Mouse (Mus musculus) lung, embryonic 14.5 days (tissue): ENCODE results near the gene Lrp2. TPM values are rescaled to one million over a fixed set of nuclear protein-coding genes. Genes with fewer than 3 reads are reported as not detected.

Experiments used
- ATAC-seq: fragments of 200-750 bp; cut with Nextera tagmentation; 2 replicates; pipeline ENCODE4 v1.8.0; 2017; ENCODE audit warnings: mild to moderate bottlenecking, moderate TSS enrichment, moderate library complexity; ENCODE audit not compliant: insufficient read depth
- DNase-seq: peaks from one replicate; pipeline ENCODE4 v3.0.0-alpha.2; 2015
- H3K27ac ChIP-seq: fragments of 300-500 bp; sonication (generic); 2 replicates; pipeline ENCODE4 v1.5.1; 2014; ENCODE audit warnings: low read depth, mild to moderate bottlenecking, moderate library complexity
- H3K27me3 ChIP-seq: fragments of 300-500 bp; sonication (generic); 2 replicates; pipeline ENCODE4 v1.6.1; 2014; ENCODE audit warnings: low read length, control low read depth; ENCODE audit not compliant: insufficient read depth
- H3K36me3 ChIP-seq: fragments of 300-500 bp; sonication (generic); 2 replicates; pipeline ENCODE4 v1.6.1; 2014; ENCODE audit warnings: control low read depth; ENCODE audit not compliant: insufficient read depth
- H3K4me1 ChIP-seq: fragments of 300-500 bp; sonication (generic); 2 replicates; pipeline ENCODE4 v1.6.1; 2014; ENCODE audit warnings: antibody characterized with exemption, control low read depth; ENCODE audit not compliant: insufficient read depth
- H3K4me2 ChIP-seq: fragments of 300-500 bp; sonication (generic); 2 replicates; pipeline ENCODE4 v1.6.1; 2014; ENCODE audit warnings: mild to moderate bottlenecking
- H3K4me3 ChIP-seq: fragments of 300-500 bp; sonication (generic); 2 replicates; pipeline ENCODE4 v1.5.1; 2014; ENCODE audit warnings: low read depth, low read length
- H3K9ac ChIP-seq: fragments of 300-500 bp; sonication (generic); 2 replicates; pipeline ENCODE4 v1.6.1; 2014
- H3K9me3 ChIP-seq: fragments of 300-500 bp; sonication (generic); 2 replicates; pipeline ENCODE4 v1.6.1; 2016; ENCODE audit warnings: low read depth, low read length, control low read depth
- CTCF ChIP-seq: IDR thresholded peaks from 2 replicates; pipeline ENCODE4 v1.5.1; 2016; ENCODE audit warnings: antibody characterized with exemption, low read depth
- WGBS: fragments of 180-500 bp; shearing (Covaris S2); extraction: QIAGEN DNeasy Blood & Tissue Kit; methylation state at CpG from one replicate; pipeline ENCODE4 v1.1.7; 2014; 5-methylcytosine and 5-hydroxymethylcytosine counted together
- polyA plus RNA-seq: library from polyadenylated mRNA; unstranded; fragments of >200 nt; fragmentation: Nextera tagmentation; extraction: Ambion mirVana; gene quantifications from 2 replicates; pipeline ENCODE4 v1.2.1, GENCODE M21; 2014

Lrp2 gene
- polyA plus RNA-seq, 1 experiment from 2014 or later, result 1.1 TPM

DNA sequence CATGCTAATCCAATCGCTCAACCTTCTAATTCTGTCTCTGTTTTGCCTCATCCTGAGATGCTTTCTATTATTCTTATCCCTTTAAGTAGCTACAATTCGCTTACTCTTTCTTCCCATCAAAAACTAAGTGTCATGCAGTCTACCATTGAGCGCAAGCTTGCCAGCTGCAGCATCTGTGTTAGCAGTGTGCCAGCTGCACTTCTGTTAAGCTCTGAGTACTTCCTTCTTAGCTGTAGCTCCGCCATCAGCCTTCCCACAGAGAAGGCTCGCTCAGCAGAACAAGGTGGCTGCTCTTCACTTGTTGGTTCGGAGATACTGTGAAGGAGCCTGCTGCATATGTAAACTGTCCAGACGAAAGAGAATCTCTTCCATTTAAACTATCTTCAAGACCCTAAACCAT is 183.6 kb downstream of the Lrp2 start:
- H3K36me3 ChIP-seq, result no peaks in the 10 kb centered on the region
- WGBS, result 79% methylated on average over 7 of the region's 7 CpGs
- no peaks in the 10 kb centered on the region for H3K4me1 ChIP-seq
- no peak overlapping the region for H3K4me3 ChIP-seq
- H3K4me2 ChIP-seq, result no peak overlapping the region
- ATAC-seq (no peak), DNase-seq (no peak)
- H3K27me3 ChIP-seq, result no peaks in the 10 kb centered on the region
- no peak for TF ChIP-seq CTCF
- H3K9ac ChIP-seq, result no peak overlapping the region
- H3K9me3 ChIP-seq, result no peaks in the 10 kb centered on the region
- no peak overlapping the region for H3K27ac ChIP-seq

DNA sequence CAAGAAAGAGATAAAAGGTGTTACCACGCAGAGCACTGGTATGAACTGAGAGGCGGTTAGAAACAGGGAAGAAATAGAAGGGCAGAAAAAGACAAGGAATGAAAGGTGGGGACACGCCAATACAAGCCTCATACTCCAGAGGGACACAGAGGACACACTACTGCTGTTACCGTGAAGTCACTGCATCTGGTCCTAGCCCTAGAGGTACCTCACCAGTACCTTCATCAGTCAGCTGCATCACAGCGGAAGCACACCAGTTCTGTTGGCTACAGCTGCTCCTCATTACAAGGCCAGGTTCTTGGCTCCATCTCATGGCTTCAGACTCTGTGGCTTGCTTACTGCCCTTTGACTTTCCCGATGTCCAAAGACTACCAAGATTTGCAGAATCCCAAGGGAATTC is 184.0 kb downstream of the Lrp2 start:
- Histone ChIP-seq H3K9ac (no peak overlapping the region), H3K9me3 (no peaks in the 10 kb centered on the region), H3K27me3 (no peaks in the 10 kb centered on the region), H3K4me1 (no peaks in the 10 kb centered on the region), H3K27ac (no peak overlapping the region), H3K4me2 (no peak overlapping the region), H3K36me3 (no peaks in the 10 kb centered on the region), H3K4me3 (no peak overlapping the region)
- DNase-seq (no peak), ATAC-seq (no peak)
- TF ChIP-seq CTCF, result no peak
- 81% methylated on average over 6 of the region's 6 CpGs for WGBS

GRCm38 (mm10) chr2:69400866-69401604 is 184.8 kb downstream of the Lrp2 start:
- no peak overlapping the region for H3K4me2 ChIP-seq
- no peak overlapping the region for H3K4me3 ChIP-seq
- 62% methylated on average over 7 of the region's 7 CpGs for WGBS
- no peak for TF ChIP-seq CTCF
- H3K4me1 ChIP-seq, result no peaks in the 10 kb centered on the region
- no peaks in the 10 kb centered on the region for H3K36me3 ChIP-seq
- no peak overlapping the region for H3K27ac ChIP-seq
- H3K9me3 ChIP-seq, result no peaks in the 10 kb centered on the region
- ATAC-seq (no peak), DNase-seq (peak; percentile 44)
- H3K9ac ChIP-seq, result no peak overlapping the region
- H3K27me3 ChIP-seq, result no peaks in the 10 kb centered on the region

- Histone ChIP-seq H3K4me2 (no peak overlapping the region), H3K27me3 (no peaks in the 10 kb centered on the region), H3K36me3 (no peaks in the 10 kb centered on the region), H3K9me3 (no peaks in the 10 kb centered on the region), H3K4me1 (no peaks in the 10 kb centered on the region), H3K9ac (no peak overlapping the region), H3K4me3 (no peak overlapping the region), H3K27ac (no peak overlapping the region)
- DNase-seq (no peak), ATAC-seq (no peak)
- 85% methylated on average over 12 of the region's 12 CpGs for WGBS
- no peak for TF ChIP-seq CTCF
These were observed 189.0 kb downstream of the Lrp2 start for GRCm38 (mm10) chr2:69396760-69397435.

DNA sequence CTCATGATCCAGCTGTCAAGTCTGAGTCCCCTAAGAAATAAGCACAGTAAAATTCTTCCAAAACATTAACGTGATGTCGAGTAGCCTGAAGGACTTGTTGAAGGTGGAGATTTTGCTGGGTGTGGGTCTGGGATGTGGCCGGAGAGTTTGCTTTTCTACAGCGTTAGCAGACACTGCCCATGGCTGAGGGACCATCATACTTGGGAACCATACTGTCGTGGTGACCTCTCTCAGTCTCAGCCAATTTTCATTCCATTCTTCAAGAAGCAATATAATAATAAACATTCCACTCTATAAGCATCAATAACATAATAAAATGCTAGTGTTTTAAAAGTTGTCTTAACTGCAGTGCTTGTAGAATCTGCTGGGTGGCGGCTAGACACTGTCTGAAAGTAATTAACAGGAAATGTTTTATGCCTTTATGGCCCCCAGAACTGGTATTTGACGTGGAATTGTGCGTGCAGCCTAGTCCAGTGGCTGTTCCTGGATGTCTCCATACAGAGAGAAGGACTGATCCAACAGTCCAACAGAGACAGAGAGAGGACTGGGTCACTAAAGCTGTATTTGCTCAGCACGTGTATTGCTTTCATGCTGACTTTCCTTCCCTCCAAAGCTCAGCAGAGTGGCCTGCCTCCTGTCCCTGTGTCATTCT is 190.1 kb downstream of the Lrp2 start:
- Histone ChIP-seq H3K4me3 (no peak overlapping the region), H3K9ac (no peak overlapping the region), H3K9me3 (no peaks in the 10 kb centered on the region), H3K27me3 (no peaks in the 10 kb centered on the region), H3K4me2 (no peak overlapping the region), H3K4me1 (no peaks in the 10 kb centered on the region), H3K27ac (no peak overlapping the region), H3K36me3 (no peaks in the 10 kb centered on the region)
- ATAC-seq (no peak), DNase-seq (no peak)
- no peak for TF ChIP-seq CTCF
- 57% methylated on average over 9 of the region's 9 CpGs for WGBS

GRCm38 (mm10) chr2:69393947-69394346 is 191.9 kb downstream of the Lrp2 start:
- H3K4me2 ChIP-seq, result no peak overlapping the region
- H3K9me3 ChIP-seq, result no peaks in the 10 kb centered on the region
- no peak overlapping the region for H3K27ac ChIP-seq
- H3K4me3 ChIP-seq, result no peak overlapping the region
- H3K36me3 ChIP-seq, result no peaks in the 10 kb centered on the region
- no peak for TF ChIP-seq CTCF
- ATAC-seq, result no peak
- DNase-seq, result no peak
- WGBS, result 75% methylated on average over 2 of the region's 2 CpGs
- no peaks in the 10 kb centered on the region for H3K27me3 ChIP-seq
- no peaks in the 10 kb centered on the region for H3K4me1 ChIP-seq
- no peak overlapping the region for H3K9ac ChIP-seq
